Mouse (Mus musculus): ENCODE measurements at regions not wholly inside any gene's neighbourhood (a gene's known extent, or its start where the extent isn't known, plus 50 kb on each side); places are given as distances from the start of the nearest gene placed in this dataset.

GRCm38 (mm10) chr2:106140931-106141330, 137.6 kb upstream of the Dnajc24 start:
- Histone ChIP-seq H3K27ac (ENCODE audit: insufficient read depth, low read depth, low read length) (no peak overlapping the region), H3K4me3 (ENCODE audit: insufficient read depth, low read depth, low read length) (no peak overlapping the region), H3K4me1 (ENCODE audit: control insufficient read depth, insufficient read depth, low read length) (no peaks in the 10 kb centered on the region)
- TF ChIP-seq POLR2A (IDR thresholded peaks at IDR 0.05; ENCODE audit: insufficient read depth, low read depth, low read length) (no peak), CTCF (IDR thresholded peaks at IDR 0.05; ENCODE audit: insufficient read depth, low read depth, low read length) (no peak)
- 89% methylated on average over 5 of the region's 5 CpGs for WGBS

GRCm38 (mm10) chr2:106101002-106101401, 97.7 kb upstream of the Dnajc24 start:
- Histone ChIP-seq H3K27ac (ENCODE audit: insufficient read depth, low read depth, low read length) (no peak overlapping the region), H3K4me3 (ENCODE audit: insufficient read depth, low read depth, low read length) (no peak overlapping the region), H3K4me1 (ENCODE audit: control insufficient read depth, insufficient read depth, low read length) (no peaks in the 10 kb centered on the region)
- TF ChIP-seq CTCF (IDR thresholded peaks at IDR 0.05; ENCODE audit: insufficient read depth, low read depth, low read length) (no peak), POLR2A (IDR thresholded peaks at IDR 0.05; ENCODE audit: insufficient read depth, low read depth, low read length) (no peak)
- WGBS: 98% methylated on average over 2 of the region's 2 CpGs

- WGBS: 38% methylated on average over 8 of the region's 8 CpGs
- TF ChIP-seq POLR2A (IDR thresholded peaks at IDR 0.05; ENCODE audit: insufficient read depth, low read depth, low read length): no peak
- no peak for TF ChIP-seq CTCF (IDR thresholded peaks at IDR 0.05; ENCODE audit: insufficient read depth, low read depth, low read length)
Observed at GRCm38 (mm10) chr2:106086121-106086520, 82.8 kb upstream of the Dnajc24 start.

GRCm38 (mm10) chr2:106083801-106084800, 80.8 kb upstream of the Dnajc24 start:
- WGBS: 49% methylated on average over 11 of the region's 11 CpGs
- TF ChIP-seq POLR2A (IDR thresholded peaks at IDR 0.05; ENCODE audit: insufficient read depth, low read depth, low read length) (no peak), CTCF (IDR thresholded peaks at IDR 0.05; ENCODE audit: insufficient read depth, low read depth, low read length) (no peak)
- H3K4me3 ChIP-seq (ENCODE audit: insufficient read depth, low read depth, low read length): no peak overlapping the region

More at GRCm38 (mm10) chr2:106086121-106086520, 82.8 kb upstream of the Dnajc24 start:
- H3K4me1 ChIP-seq (ENCODE audit: control insufficient read depth, insufficient read depth, low read length): no peaks in the 10 kb centered on the region
- H3K27ac ChIP-seq (ENCODE audit: insufficient read depth, low read depth, low read length): no peak overlapping the region
- H3K4me3 ChIP-seq (ENCODE audit: insufficient read depth, low read depth, low read length): no peak overlapping the region

GRCm38 (mm10) chr2:106083001-106083400, 79.7 kb upstream of the Dnajc24 start:
- TF ChIP-seq POLR2A (IDR thresholded peaks at IDR 0.05; ENCODE audit: insufficient read depth, low read depth, low read length): no peak
- no peak overlapping the region for H3K4me3 ChIP-seq (ENCODE audit: insufficient read depth, low read depth, low read length)
- WGBS: 75% methylated on average over 8 of the region's 8 CpGs
- no peak overlapping the region for H3K27ac ChIP-seq (ENCODE audit: insufficient read depth, low read depth, low read length)
- H3K4me1 ChIP-seq (ENCODE audit: control insufficient read depth, insufficient read depth, low read length): no peaks in the 10 kb centered on the region

More at GRCm38 (mm10) chr2:106083801-106084800, 80.8 kb upstream of the Dnajc24 start:
- H3K4me1 ChIP-seq (ENCODE audit: control insufficient read depth, insufficient read depth, low read length): no peaks in the 10 kb centered on the region
- H3K27ac ChIP-seq (ENCODE audit: insufficient read depth, low read depth, low read length): no peak overlapping the region

GRCm38 (mm10) chr2:106081951-106082350, 78.6 kb upstream of the Dnajc24 start:
- no peaks in the 10 kb centered on the region for H3K4me1 ChIP-seq (ENCODE audit: control insufficient read depth, insufficient read depth, low read length)
- H3K4me3 ChIP-seq (ENCODE audit: insufficient read depth, low read depth, low read length): no peak overlapping the region
- WGBS: 5% methylated on average over 7 of the region's 7 CpGs
- peak; percentile 71 for TF ChIP-seq CTCF (IDR thresholded peaks at IDR 0.05; ENCODE audit: insufficient read depth, low read depth, low read length)
- no peak for TF ChIP-seq POLR2A (IDR thresholded peaks at IDR 0.05; ENCODE audit: insufficient read depth, low read depth, low read length)
- H3K27ac ChIP-seq (ENCODE audit: insufficient read depth, low read depth, low read length): no peak overlapping the region

- no peak overlapping the region for H3K4me3 ChIP-seq (ENCODE audit: insufficient read depth, low read depth, low read length)
- TF ChIP-seq CTCF (IDR thresholded peaks at IDR 0.05; ENCODE audit: insufficient read depth, low read depth, low read length) (no peak), POLR2A (IDR thresholded peaks at IDR 0.05; ENCODE audit: insufficient read depth, low read depth, low read length) (no peak)
- no peak overlapping the region for H3K27ac ChIP-seq (ENCODE audit: insufficient read depth, low read depth, low read length)
- 92% methylated on average over 9 of the region's 9 CpGs for WGBS
- no peaks in the 10 kb centered on the region for H3K4me1 ChIP-seq (ENCODE audit: control insufficient read depth, insufficient read depth, low read length)
Observed at GRCm38 (mm10) chr2:106080626-106081025, 77.3 kb upstream of the Dnajc24 start.

- Histone ChIP-seq H3K27ac (ENCODE audit: insufficient read depth, low read depth, low read length) (no peak overlapping the region), H3K4me3 (ENCODE audit: insufficient read depth, low read depth, low read length) (no peak overlapping the region), H3K4me1 (ENCODE audit: control insufficient read depth, insufficient read depth, low read length) (no peaks in the 10 kb centered on the region)
- WGBS: 63% methylated on average over 3 of the region's 3 CpGs
- TF ChIP-seq CTCF (IDR thresholded peaks at IDR 0.05; ENCODE audit: insufficient read depth, low read depth, low read length) (no peak), POLR2A (IDR thresholded peaks at IDR 0.05; ENCODE audit: insufficient read depth, low read depth, low read length) (no peak)
Observed at GRCm38 (mm10) chr2:106078591-106078990, 75.2 kb upstream of the Dnajc24 start.

GRCm38 (mm10) chr2:106074441-106074840, 71.1 kb upstream of the Dnajc24 start:
- Histone ChIP-seq H3K27ac (ENCODE audit: insufficient read depth, low read depth, low read length) (no peak overlapping the region), H3K4me1 (ENCODE audit: control insufficient read depth, insufficient read depth, low read length) (no peaks in the 10 kb centered on the region), H3K4me3 (ENCODE audit: insufficient read depth, low read depth, low read length) (no peak overlapping the region)
- TF ChIP-seq CTCF (IDR thresholded peaks at IDR 0.05; ENCODE audit: insufficient read depth, low read depth, low read length) (no peak), POLR2A (IDR thresholded peaks at IDR 0.05; ENCODE audit: insufficient read depth, low read depth, low read length) (no peak)
- WGBS: 63% methylated on average over 6 of the region's 6 CpGs

Data from olfactory bulb, adult 2 months (tissue).